Mouse (Mus musculus) heart, embryonic 16.5 days (tissue): Measurements from ENCODE around the gene Mad2l2. TPM values are rescaled to one million over a fixed set of nuclear protein-coding genes. Genes with fewer than 3 reads are reported as not detected.
"Not testable (repeated sequence)": the region's sequence is repeated elsewhere in the genome, so short reads cannot be mapped to it uniquely, and the experiment has no call there.

Experiments used
- ATAC-seq: fragments of 200-750 bp; cut with Nextera tagmentation; replicated peaks from 2 replicates; pipeline ENCODE4 v1.8.0; 2017; ENCODE audit warnings: moderate number of reproducible peaks; ENCODE audit not compliant: insufficient read depth, low FRiP score; ENCODE audit errors: extremely low read depth
- H3K27ac ChIP-seq: fragments of 300-500 bp; sonication (generic); 2 replicates; pipeline ENCODE4 v1.5.1; 2014; ENCODE audit warnings: mild to moderate bottlenecking, low read length, control low read depth, moderate library complexity
- H3K27me3 ChIP-seq: fragments of 300-500 bp; sonication (generic); 2 replicates; pipeline ENCODE4 v1.6.1; 2014; ENCODE audit warnings: low read length, mixed read lengths; ENCODE audit not compliant: control insufficient read depth, insufficient read depth
- H3K36me3 ChIP-seq: fragments of 300-500 bp; sonication (generic); 2 replicates; pipeline ENCODE4 v1.6.1; 2014; ENCODE audit not compliant: control insufficient read depth, insufficient read depth
- H3K4me1 ChIP-seq: fragments of 300-500 bp; sonication (generic); 2 replicates; pipeline ENCODE4 v1.6.1; 2014; ENCODE audit warnings: low read length, mixed read lengths; ENCODE audit not compliant: control insufficient read depth, insufficient read depth
- H3K4me2 ChIP-seq: fragments of 300-500 bp; sonication (generic); 2 replicates; pipeline ENCODE4 v1.6.1; 2014; ENCODE audit warnings: low read depth, mild to moderate bottlenecking, control low read depth, low read length
- H3K4me3 ChIP-seq: fragments of 300-500 bp; sonication (generic); 2 replicates; pipeline ENCODE4 v1.5.1; 2014; ENCODE audit warnings: mild to moderate bottlenecking, control low read depth, low read length
- H3K9ac ChIP-seq: fragments of 300-500 bp; sonication (generic); 2 replicates; pipeline ENCODE4 v1.6.1; 2014; ENCODE audit warnings: low read length, control low read depth
- H3K9me3 ChIP-seq: fragments of 300-500 bp; sonication (generic); replicated peaks from 2 replicates; pipeline ENCODE4 v1.6.1; 2016; ENCODE audit warnings: low read length; ENCODE audit not compliant: control insufficient read depth
- WGBS: fragments of 180-500 bp; shearing (Covaris S2); extraction: QIAGEN DNeasy Blood & Tissue Kit; methylation state at CpG from one replicate; pipeline ENCODE4 v1.1.7; 2014; 5-methylcytosine and 5-hydroxymethylcytosine counted together
- microRNA-seq: library from miRNA; unstranded; fragments of <30 nt; microRNA quantifications from one replicate; pipeline ENCODE4, GENCODE M21; 2017
- polyA plus RNA-seq: library from polyadenylated mRNA; unstranded; fragments of >200 nt; fragmentation: Nextera tagmentation; extraction: Ambion mirVana; gene quantifications from 2 replicates; pipeline ENCODE4 v1.2.1, GENCODE M21; 2015

Gene Mad2l2
- polyA plus RNA-seq, 1 experiment from 2014 or later: 36.0 TPM

GRCm38 (mm10) chr4:148182363-148182762 lies 52.2 kb downstream of the Mad2l2 start:
- H3K4me3 ChIP-seq: no peak overlapping the region
- H3K4me2 ChIP-seq: no peak overlapping the region
- H3K27ac ChIP-seq: no peak overlapping the region
- no peaks in the 10 kb centered on the region for H3K4me1 ChIP-seq
- H3K9me3 ChIP-seq: 0 out of 2 replicates have a peak, but pooled peaks cover 2% of the 10 kb centered on the region
- H3K9ac ChIP-seq: no peak overlapping the region
- no peak for ATAC-seq
- H3K36me3 ChIP-seq: no peaks in the 10 kb centered on the region
- H3K27me3 ChIP-seq: peaks cover 10% of the 10 kb centered on the region
- WGBS: 30% methylated on average over 8 of the region's 8 CpGs

GRCm38 (mm10) chr4:148184564-148184963 lies 54.4 kb downstream of the Mad2l2 start:
- H3K36me3 ChIP-seq: no peaks in the 10 kb centered on the region
- H3K27ac ChIP-seq: no peak overlapping the region
- ATAC-seq: no peak
- no peaks in the 10 kb centered on the region for H3K4me1 ChIP-seq
- H3K4me3 ChIP-seq: no peak overlapping the region
- H3K9ac ChIP-seq: no peak overlapping the region
- 0 out of 2 replicates have a peak, but pooled peaks cover 2% of the 10 kb centered on the region for H3K9me3 ChIP-seq
- 69% methylated on average over 9 of the region's 9 CpGs for WGBS
- H3K4me2 ChIP-seq: no peak overlapping the region
- H3K27me3 ChIP-seq: no peaks in the 10 kb centered on the region

- H3K4me3 ChIP-seq: no peak overlapping the region
- H3K4me1 ChIP-seq: no peaks in the 10 kb centered on the region
- no peak overlapping the region for H3K27ac ChIP-seq
- WGBS: 64% methylated on average over 4 of the region's 4 CpGs
- H3K36me3 ChIP-seq: no peaks in the 10 kb centered on the region
- H3K9me3 ChIP-seq: 0 out of 2 replicates have a peak, but pooled peaks cover 2% of the 10 kb centered on the region
- H3K4me2 ChIP-seq: no peak overlapping the region
- H3K27me3 ChIP-seq: no peaks in the 10 kb centered on the region
- no peak for ATAC-seq
- no peak overlapping the region for H3K9ac ChIP-seq
Observed at GRCm38 (mm10) chr4:148185819-148186218, 55.6 kb downstream of the Mad2l2 start.

GRCm38 (mm10) chr4:148188767-148189166 lies 58.6 kb downstream of the Mad2l2 start:
- not testable (repeated sequence) for ATAC-seq, H3K4me1 ChIP-seq, H3K9me3 ChIP-seq, H3K27ac ChIP-seq, H3K9ac ChIP-seq, H3K4me3 ChIP-seq, H3K36me3 ChIP-seq, H3K27me3 ChIP-seq, H3K4me2 ChIP-seq
- 88% methylated on average over 1 of the region's 1 CpGs for whole genome bisulfite sequencing

- H3K36me3 ChIP-seq: no peaks in the 10 kb centered on the region
- H3K4me2 ChIP-seq: no peak overlapping the region
- H3K9ac ChIP-seq: no peak overlapping the region
- no peak overlapping the region for H3K4me3 ChIP-seq
- no peaks in the 10 kb centered on the region for H3K4me1 ChIP-seq
- H3K27ac ChIP-seq: no peak overlapping the region
- no peaks in the 10 kb centered on the region for H3K27me3 ChIP-seq
- no peaks in the 10 kb centered on the region for H3K9me3 ChIP-seq
- no peak for ATAC-seq
- WGBS: 25% methylated on average over 11 of the region's 11 CpGs
Observed at GRCm38 (mm10) chr4:148192707-148193245, 62.6 kb downstream of the Mad2l2 start.

GRCm38 (mm10) chr4:148194400-148194799 lies 64.2 kb downstream of the Mad2l2 start:
- no peak overlapping the region for H3K27ac ChIP-seq
- H3K4me1 ChIP-seq: no peaks in the 10 kb centered on the region
- no peak overlapping the region for H3K4me2 ChIP-seq
- ATAC-seq: no peak
- H3K9me3 ChIP-seq: no peaks in the 10 kb centered on the region
- no peak overlapping the region for H3K9ac ChIP-seq
- no peaks in the 10 kb centered on the region for H3K36me3 ChIP-seq
- no peaks in the 10 kb centered on the region for H3K27me3 ChIP-seq
- no peak overlapping the region for H3K4me3 ChIP-seq

Small RNA genes within 50 kb of the gene (microRNA-seq; reads per million reads assigned to microRNA genes)
- not detected for gene Mir7022

Other genes with a start within 250 kb of the Mad2l2 start
- 164 and 184 TPM in 2 replicates for gene Mfn2, start 225.7 kb upstream of the Mad2l2 start, polyA plus RNA-seq
- gene Plod1, start 193.6 kb upstream of the Mad2l2 start, polyA plus RNA-seq: 58.5 and 62.7 TPM in 2 replicates
- 12.1 and 14.2 TPM in 2 replicates for gene 2510039O18Rik, start 189.5 kb upstream of the Mad2l2 start, polyA plus RNA-seq
- 159 and 197 TPM in 2 replicates for gene Nppb, start 144.6 kb upstream of the Mad2l2 start, polyA plus RNA-seq
- gene Nppa, start 129.7 kb upstream of the Mad2l2 start, polyA plus RNA-seq: 4,431 and 6,649 TPM in 2 replicates
- gene Clcn6, start 91.6 kb upstream of the Mad2l2 start, polyA plus RNA-seq: 6.8 and 7.1 TPM in 2 replicates
- 11.7 and 13.9 TPM in 2 replicates for gene Mthfr, start 91.3 kb upstream of the Mad2l2 start, polyA plus RNA-seq
- 17.2 and 17.9 TPM in 2 replicates for gene Agtrap, start 42.4 kb upstream of the Mad2l2 start, polyA plus RNA-seq
- 0.02 TPM in 1 of 2 replicates, not detected in the other for gene Draxin, start 314 bp downstream of the Mad2l2 start, polyA plus RNA-seq
- gene Fbxo6, start 21.8 kb downstream of the Mad2l2 start, polyA plus RNA-seq: 21.7 and 24.4 TPM in 2 replicates
- gene Fbxo44, start 30.1 kb downstream of the Mad2l2 start, polyA plus RNA-seq: 32.4 and 33.8 TPM in 2 replicates
- 0.60 and 1.0 TPM in 2 replicates for gene Fbxo2, start 30.2 kb downstream of the Mad2l2 start, polyA plus RNA-seq
- 0.03 TPM in 1 of 2 replicates, not detected in the other for gene Disp3, start 157.6 kb downstream of the Mad2l2 start, polyA plus RNA-seq